Mouse (Mus musculus) cerebellum, postnatal 25 days (tissue): ENCODE results near the gene Map1b.

Experiments used
- DNase-seq, 2 experiments: peaks; one replicate each; pipeline ENCODE4 v3.0.0; 2021; ENCODE audit warnings: mixed read lengths in 2 of 2

Map1b gene

GRCm38 (mm10) chr13:99485861-99486260, 30.5 kb downstream of the Map1b start:
- peak; percentile 48 to 69 for DNase-seq

- peak; percentile 64 to 66 for DNase-seq
Observed at GRCm38 (mm10) chr13:99485331-99485733, 31.0 kb downstream of the Map1b start.

DNA sequence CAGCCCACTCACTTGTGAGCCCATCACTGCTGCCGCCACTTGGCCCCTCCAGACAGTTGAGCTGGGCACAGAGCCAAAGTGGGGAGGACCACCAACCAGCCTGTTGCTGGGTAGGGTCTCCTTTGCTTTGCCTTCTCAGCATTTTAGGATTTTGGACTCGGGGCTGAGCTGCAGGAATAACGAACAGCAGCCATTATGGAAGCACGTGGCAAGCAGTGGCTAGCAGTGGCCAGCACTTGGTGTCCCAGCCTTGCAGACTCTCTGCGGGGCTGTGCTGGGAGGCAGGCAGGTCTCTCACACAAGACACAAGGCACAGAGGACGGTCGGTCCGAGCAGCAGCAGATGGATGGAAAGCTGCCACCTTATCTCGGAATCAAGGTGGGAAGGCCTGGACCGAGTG, 31.4 kb downstream of the Map1b start:
- peak; percentile 62 to 71 for DNase-seq

GRCm38 (mm10) chr13:99483433-99483832, 32.9 kb downstream of the Map1b start:
- no peak for DNase-seq

GRCm38 (mm10) chr13:99475488-99475887, 40.9 kb downstream of the Map1b start:
- no peak for DNase-seq

GRCm38 (mm10) chr13:99475033-99475432, 41.3 kb downstream of the Map1b start:
- DNase-seq: no peak

- peak in 1 of 2 experiments; percentile 58 for DNase-seq
Observed at GRCm38 (mm10) chr13:99474108-99474507, 42.2 kb downstream of the Map1b start.

- DNase-seq: no peak
Observed at GRCm38 (mm10) chr13:99472028-99472427, 44.3 kb downstream of the Map1b start.

GRCm38 (mm10) chr13:99470084-99470483, 46.3 kb downstream of the Map1b start:
- DNase-seq: no peak

- DNase-seq: no peak
Observed at GRCm38 (mm10) chr13:99468267-99468666, 48.1 kb downstream of the Map1b start.

- no peak for DNase-seq
Observed at GRCm38 (mm10) chr13:99466811-99467315, 49.5 kb downstream of the Map1b start.

DNA sequence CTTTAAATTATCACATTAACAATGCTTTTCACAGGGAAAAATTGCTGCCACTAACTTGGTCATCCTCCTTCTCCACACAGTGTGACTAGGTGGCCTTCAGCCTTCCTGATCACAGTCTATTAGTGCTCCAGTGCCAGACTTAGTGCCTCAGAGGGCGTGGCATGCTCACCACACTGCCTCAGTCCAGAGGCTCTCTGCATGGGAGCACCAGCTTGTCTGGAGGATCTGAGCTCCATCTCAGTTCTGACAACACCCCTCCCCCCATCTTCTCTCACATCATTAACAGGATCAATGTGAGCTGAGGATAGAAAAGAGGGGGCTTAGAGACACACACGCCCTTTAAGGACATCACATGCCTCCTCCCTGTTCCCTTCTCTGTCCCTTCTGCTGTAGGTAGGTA, 50.3 kb downstream of the Map1b start:
- DNase-seq: no peak

- no peak for DNase-seq
Observed at GRCm38 (mm10) chr13:99464551-99464950, 51.8 kb downstream of the Map1b start.

DNA sequence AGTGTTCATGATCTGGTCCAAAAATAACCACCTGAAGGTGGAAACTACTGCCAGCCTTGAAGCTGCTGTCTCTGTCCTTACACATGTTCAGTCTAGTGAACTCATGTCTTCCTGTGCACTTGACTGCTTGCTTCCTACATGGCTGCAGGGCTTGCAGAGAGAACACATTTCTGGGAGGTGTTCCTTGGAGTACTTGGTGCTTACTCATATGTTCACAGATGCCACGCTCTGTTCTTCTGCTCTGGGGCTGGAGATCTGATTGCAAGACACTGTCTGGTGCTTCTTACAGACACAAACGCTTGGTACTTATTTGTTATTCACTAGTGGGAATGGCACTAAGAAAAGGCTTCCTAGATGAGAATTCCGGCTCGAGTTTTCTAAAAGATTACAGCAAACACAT, 54.5 kb downstream of the Map1b start:
- no peak for DNase-seq

- no peak for DNase-seq
Observed at GRCm38 (mm10) chr13:99459612-99460011, 56.7 kb downstream of the Map1b start.

GRCm38 (mm10) chr13:99458658-99459386, 57.5 kb downstream of the Map1b start:
- DNase-seq: peak; percentile 66 to 76

DNA sequence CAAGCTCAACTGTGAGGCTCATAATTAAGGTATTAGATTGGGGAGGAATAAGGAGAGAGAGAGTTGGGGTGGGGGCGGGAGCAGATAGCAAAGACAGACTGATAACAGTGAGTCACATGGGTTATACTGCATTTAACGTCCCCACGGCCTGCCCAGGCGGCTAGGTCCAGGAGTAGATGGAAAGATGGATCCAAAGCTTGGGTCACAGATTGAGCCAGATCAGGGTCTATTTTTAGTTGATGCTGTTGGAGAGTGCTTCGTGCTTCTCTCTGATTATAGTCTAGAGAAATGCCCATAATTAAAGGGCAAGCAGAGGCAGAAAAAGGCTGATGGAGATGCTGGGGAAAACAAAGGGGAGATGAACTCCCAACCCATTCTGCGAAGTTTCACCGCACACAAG, 61.4 kb downstream of the Map1b start:
- peak in 1 of 2 experiments; percentile 52 for DNase-seq

DNA sequence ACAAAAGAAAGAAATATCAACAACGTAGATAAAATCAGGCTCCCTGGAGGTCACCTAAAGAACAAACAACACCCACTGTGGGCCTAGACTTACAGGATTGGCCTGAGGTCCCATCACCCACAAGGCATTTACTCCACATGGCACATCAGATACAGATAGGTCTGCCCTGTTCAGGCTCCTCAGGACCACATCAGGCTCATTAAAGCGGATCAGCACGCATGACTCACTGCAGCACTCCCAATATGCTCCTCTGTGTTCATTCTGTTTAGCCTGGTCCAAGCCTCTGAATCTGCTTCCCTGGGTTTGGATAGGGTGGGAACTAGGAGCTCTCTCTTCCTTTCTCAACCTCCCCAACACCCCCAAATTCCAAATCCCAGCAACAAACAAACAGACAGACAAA, 63.9 kb downstream of the Map1b start:
- DNase-seq: no peak

GRCm38 (mm10) chr13:99451276-99451675, 65.1 kb downstream of the Map1b start:
- peak; percentile 47 to 53 for DNase-seq

DNA sequence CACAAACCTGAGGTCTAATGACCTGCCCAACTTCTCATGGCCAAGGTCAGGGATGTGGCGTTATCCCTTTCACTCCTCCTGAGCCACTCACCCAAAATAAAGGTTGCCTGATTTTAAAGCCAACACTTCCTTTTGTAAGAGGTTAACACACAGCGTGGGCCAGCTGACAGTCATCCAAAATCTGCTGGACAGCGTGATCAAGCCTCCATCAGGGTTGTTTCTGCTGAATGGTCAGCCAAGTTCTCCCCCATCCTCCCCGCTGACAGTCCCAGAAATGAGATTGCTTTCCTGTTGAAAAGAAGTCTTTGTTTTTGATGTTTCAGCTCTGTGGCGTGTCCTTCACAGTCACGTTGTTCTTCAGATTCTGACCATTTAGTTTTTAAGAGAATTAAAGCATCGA, 65.6 kb downstream of the Map1b start:
- DNase-seq: peak; percentile 89 to 93

DNA sequence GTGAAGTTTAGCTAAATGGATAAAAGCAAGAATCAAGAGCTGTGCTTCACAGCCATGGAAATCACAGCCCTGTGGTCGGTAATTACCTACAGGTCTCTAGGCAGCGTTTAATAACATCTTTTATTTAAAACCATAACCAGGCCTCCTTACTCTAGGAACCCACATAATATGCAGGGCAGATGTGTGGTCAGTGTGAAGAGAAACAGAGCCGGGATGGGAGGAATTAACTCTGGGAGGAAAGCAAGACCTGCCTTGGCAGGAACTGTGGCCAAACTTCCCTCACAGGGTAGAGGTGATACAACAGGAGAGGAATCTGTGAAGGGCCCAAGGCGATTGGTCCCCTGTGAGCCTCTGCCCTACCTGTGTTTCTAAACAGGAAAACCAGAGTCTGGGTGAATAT, 66.8 kb downstream of the Map1b start:
- DNase-seq: no peak

DNA sequence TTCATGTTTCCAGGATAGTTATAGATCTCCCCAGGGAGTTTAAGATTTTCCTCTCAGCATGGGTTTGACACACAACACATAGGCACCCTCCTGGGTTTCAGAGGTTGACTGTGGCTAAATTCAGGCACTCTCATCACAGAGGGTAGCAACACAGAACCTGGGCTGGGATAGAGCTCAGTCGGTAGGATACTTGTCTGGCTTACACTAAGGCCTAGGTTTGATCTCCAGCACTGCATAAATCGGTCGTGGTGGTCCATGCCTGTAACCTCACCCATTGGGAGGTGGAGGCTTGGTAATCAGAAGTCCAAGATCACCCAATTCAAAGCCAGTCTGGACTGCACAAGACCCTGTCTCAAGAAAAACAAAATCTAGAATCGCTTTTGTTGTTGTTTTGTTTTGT, 68.1 kb downstream of the Map1b start:
- no peak for DNase-seq

GRCm38 (mm10) chr13:99447403-99448199, 68.7 kb downstream of the Map1b start:
- peak; percentile 57 to 62 for DNase-seq

DNA sequence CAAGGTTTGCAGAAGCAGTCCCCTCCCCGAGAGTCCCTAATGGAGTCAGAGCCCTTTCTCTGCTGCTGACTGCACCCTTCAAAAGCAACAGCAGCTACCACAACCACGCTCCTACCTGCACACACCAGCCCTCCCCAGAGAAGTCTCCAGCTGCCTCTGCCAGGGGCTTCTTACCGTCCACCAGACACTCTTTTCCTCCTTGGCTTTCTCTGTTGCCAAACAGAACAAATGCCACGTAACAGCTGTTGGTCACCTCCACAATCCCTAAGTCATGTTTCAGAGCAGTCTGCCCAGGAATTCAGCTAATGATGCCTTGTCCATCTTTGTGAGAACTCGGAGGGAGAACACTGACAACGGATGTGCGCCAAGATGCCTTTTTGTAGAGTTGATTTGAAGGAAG, 69.3 kb downstream of the Map1b start:
- DNase-seq: no peak
